Mouse (Mus musculus) stomach, postnatal 0 days (tissue): ENCODE results near the gene Clasp1. TPM values are rescaled to one million over a fixed set of nuclear protein-coding genes. Genes with fewer than 3 reads are reported as not detected.

Experiments used
- ATAC-seq: fragments of 200-750 bp; cut with Nextera tagmentation; 2 replicates; pipeline ENCODE4 v1.8.0; 2017; ENCODE audit not compliant: low FRiP score, low TSS enrichment
- DNase-seq: peaks from one replicate; pipeline ENCODE4 v3.0.0-alpha.2; 2016; ENCODE audit warnings: low spot score
- H3K27ac ChIP-seq: fragments of 300-500 bp; sonication (generic); replicated peaks from 2 replicates; pipeline ENCODE4 v1.5.1; 2014; ENCODE audit warnings: mild to moderate bottlenecking, control low read depth
- H3K27me3 ChIP-seq: fragments of 300-500 bp; sonication (generic); 2 replicates; pipeline ENCODE4 v1.6.1; 2014; ENCODE audit warnings: low read length; ENCODE audit not compliant: control insufficient read depth, insufficient read depth
- H3K36me3 ChIP-seq: fragments of 300-500 bp; sonication (generic); 2 replicates; pipeline ENCODE4 v1.6.1; 2014; ENCODE audit warnings: low read length, mixed read lengths; ENCODE audit not compliant: control insufficient read depth, insufficient read depth
- H3K4me1 ChIP-seq: fragments of 300-500 bp; sonication (generic); replicated peaks from 2 replicates; pipeline ENCODE4 v1.6.1; 2014; ENCODE audit warnings: antibody characterized with exemption; ENCODE audit not compliant: control insufficient read depth, insufficient read depth
- H3K4me2 ChIP-seq: fragments of 300-500 bp; sonication (generic); replicated peaks from 2 replicates; pipeline ENCODE4 v1.6.1; 2014; ENCODE audit warnings: low read depth, mild to moderate bottlenecking, control low read depth, moderate library complexity
- H3K4me3 ChIP-seq: fragments of 300-500 bp; sonication (generic); 2 replicates; pipeline ENCODE4 v1.5.1; 2014; ENCODE audit warnings: low read depth, low read length, control low read depth
- H3K9ac ChIP-seq: fragments of 300-500 bp; sonication (generic); 2 replicates; pipeline ENCODE4 v1.6.1; 2014; ENCODE audit warnings: mild to moderate bottlenecking, low read length, control low read depth, mixed read lengths
- H3K9me3 ChIP-seq: fragments of 300-500 bp; sonication (generic); 2 replicates; pipeline ENCODE4 v1.6.1; 2016; ENCODE audit warnings: low read length; ENCODE audit not compliant: control insufficient read depth
- CTCF ChIP-seq: IDR thresholded peaks from 2 replicates; pipeline ENCODE4 v1.5.1; 2016; ENCODE audit warnings: antibody characterized with exemption, low read depth, mild to moderate bottlenecking, moderate library complexity
- EP300 ChIP-seq: optimal IDR thresholded peaks from 2 replicates; pipeline ENCODE3; 2016; ENCODE audit warnings: antibody characterized with exemption
- WGBS: fragments of 180-500 bp; shearing (Covaris S2); extraction: QIAGEN DNeasy Blood & Tissue Kit; methylation state at CpG from one replicate; pipeline ENCODE4 v1.1.7; 2014; 5-methylcytosine and 5-hydroxymethylcytosine counted together
- polyA plus RNA-seq: library from polyadenylated mRNA; unstranded; fragments of >200 nt; fragmentation: Nextera tagmentation; extraction: Ambion mirVana; gene quantifications from 2 replicates; pipeline ENCODE4 v1.2.1, GENCODE M21; 2015

Gene Clasp1
- polyA plus RNA-seq, 1 experiment from 2014 or later: 12.0 TPM

DNA sequence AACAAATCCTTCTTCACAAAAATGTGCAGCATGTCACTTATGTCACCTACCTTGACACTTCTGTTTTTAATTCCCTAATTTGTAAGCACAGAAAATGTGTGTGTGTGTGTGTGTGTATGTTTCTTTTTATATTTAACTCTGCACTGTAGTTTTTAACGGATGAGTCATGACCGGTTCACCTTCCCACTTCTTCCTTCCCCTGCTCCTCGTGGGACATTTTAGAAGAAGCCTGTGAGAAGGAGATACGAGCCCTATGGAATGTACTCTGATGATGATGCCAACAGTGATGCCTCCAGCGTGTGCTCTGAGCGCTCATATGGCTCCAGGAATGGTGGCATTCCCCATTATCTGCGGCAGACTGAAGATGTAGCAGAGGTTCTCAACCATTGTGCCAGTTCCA, 154.0 kb downstream of the Clasp1 start:
- Histone ChIP-seq H3K4me1 (no peaks in the 10 kb centered on the region), H3K9ac (no peak overlapping the region), H3K4me3 (no peak overlapping the region), H3K4me2 (no peak overlapping the region), H3K27ac (no peak overlapping the region), H3K9me3 (no peaks in the 10 kb centered on the region), H3K36me3 (peaks cover 17% of the 10 kb centered on the region), H3K27me3 (no peaks in the 10 kb centered on the region)
- ATAC-seq (no peak), DNase-seq (no peak)
- TF ChIP-seq CTCF: no peak
- no peak for TF ChIP-seq EP300
- 87% methylated on average over 7 of the region's 7 CpGs for WGBS

GRCm38 (mm10) chr1:118548769-118549168, 159.9 kb downstream of the Clasp1 start:
- no peaks in the 10 kb centered on the region for H3K9me3 ChIP-seq
- H3K4me1 ChIP-seq: no peaks in the 10 kb centered on the region
- DNase-seq (no peak), ATAC-seq (no peak)
- 88% methylated on average over 5 of the region's 5 CpGs for WGBS
- H3K4me3 ChIP-seq: no peak overlapping the region
- H3K9ac ChIP-seq: no peak overlapping the region
- no peaks in the 10 kb centered on the region for H3K27me3 ChIP-seq
- TF ChIP-seq EP300 (no peak), CTCF (no peak)
- peaks cover 24% of the 10 kb centered on the region for H3K36me3 ChIP-seq
- H3K27ac ChIP-seq: no peak overlapping the region
- no peak overlapping the region for H3K4me2 ChIP-seq

DNA sequence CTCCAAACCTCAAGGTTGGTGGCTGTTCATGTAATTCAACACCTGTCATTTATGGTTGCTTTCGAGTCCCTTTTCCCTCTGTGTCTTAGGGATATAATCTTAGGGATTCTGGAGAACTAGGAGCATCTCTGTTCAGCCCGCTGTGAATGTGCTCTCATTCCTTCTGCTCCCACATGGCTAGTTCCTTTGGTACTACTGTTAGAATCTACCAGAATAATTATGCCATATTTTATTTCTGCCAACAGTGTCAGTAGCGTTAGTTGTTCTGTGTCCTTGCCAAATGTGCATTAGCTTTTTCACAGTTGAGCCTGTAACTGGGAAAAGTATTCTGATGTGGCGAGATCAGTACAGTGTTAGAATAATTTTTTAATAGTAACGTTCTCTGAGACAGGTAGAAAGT, 162.3 kb downstream of the Clasp1 start:
- no peaks in the 10 kb centered on the region for H3K4me1 ChIP-seq
- no peak for DNase-seq
- H3K4me2 ChIP-seq: no peak overlapping the region
- no peaks in the 10 kb centered on the region for H3K27me3 ChIP-seq
- no peak for TF ChIP-seq CTCF
- no peak for TF ChIP-seq EP300
- H3K9me3 ChIP-seq: no peaks in the 10 kb centered on the region
- no peak for ATAC-seq
- H3K4me3 ChIP-seq: no peak overlapping the region
- 80% methylated on average over 5 of the region's 5 CpGs for WGBS
- H3K9ac ChIP-seq: no peak overlapping the region
- peaks cover 29% of the 10 kb centered on the region for H3K36me3 ChIP-seq
- no peak overlapping the region for H3K27ac ChIP-seq

- Histone ChIP-seq H3K36me3 (peaks cover 29% of the 10 kb centered on the region), H3K9ac (no peak overlapping the region), H3K27me3 (no peaks in the 10 kb centered on the region), H3K4me2 (no peak overlapping the region), H3K4me1 (no peaks in the 10 kb centered on the region), H3K4me3 (no peak overlapping the region), H3K9me3 (no peaks in the 10 kb centered on the region), H3K27ac (no peak overlapping the region)
- DNase-seq: no peak
- TF ChIP-seq CTCF: no peak
- TF ChIP-seq EP300: no peak
- no peak for ATAC-seq
- WGBS: 82% methylated on average over 4 of the region's 4 CpGs
Measured at GRCm38 (mm10) chr1:118552071-118552470, 163.2 kb downstream of the Clasp1 start.

DNA sequence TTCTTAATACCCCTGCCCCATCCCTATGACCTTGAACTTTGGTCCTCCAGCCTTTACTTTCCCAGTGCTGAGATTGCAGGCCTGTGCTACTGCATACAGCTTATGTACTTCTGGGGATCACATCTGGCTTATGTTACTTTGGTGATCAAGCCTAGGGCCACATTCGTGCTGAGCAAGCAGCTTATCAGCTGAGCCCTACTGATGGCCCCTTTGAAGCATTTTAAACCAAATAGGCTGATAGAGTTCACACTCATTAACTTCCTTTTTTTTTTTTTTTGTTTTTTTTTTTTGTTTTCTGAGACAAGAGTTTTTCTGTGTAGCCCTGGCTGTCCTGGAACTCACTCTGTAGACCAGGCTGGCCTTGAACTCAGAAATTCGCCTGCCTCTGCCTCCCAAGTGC, 164.2 kb downstream of the Clasp1 start:
- H3K4me3 ChIP-seq: no peak overlapping the region
- 87% methylated on average over 2 of the region's 2 CpGs for WGBS
- H3K9me3 ChIP-seq: no peaks in the 10 kb centered on the region
- no peak overlapping the region for H3K27ac ChIP-seq
- H3K4me2 ChIP-seq: no peak overlapping the region
- peaks cover 24% of the 10 kb centered on the region for H3K36me3 ChIP-seq
- DNase-seq (no peak), ATAC-seq (no peak)
- no peak overlapping the region for H3K9ac ChIP-seq
- no peaks in the 10 kb centered on the region for H3K4me1 ChIP-seq
- no peaks in the 10 kb centered on the region for H3K27me3 ChIP-seq
- no peak for TF ChIP-seq CTCF
- TF ChIP-seq EP300: no peak

GRCm38 (mm10) chr1:118553451-118553850, 164.6 kb downstream of the Clasp1 start:
- no peak overlapping the region for H3K4me3 ChIP-seq
- no peak for DNase-seq
- no peaks in the 10 kb centered on the region for H3K27me3 ChIP-seq
- ATAC-seq: no peak
- H3K27ac ChIP-seq: no peak overlapping the region
- H3K36me3 ChIP-seq: peaks cover 24% of the 10 kb centered on the region
- 83% methylated on average over 3 of the region's 3 CpGs for WGBS
- no peaks in the 10 kb centered on the region for H3K9me3 ChIP-seq
- TF ChIP-seq CTCF: no peak
- TF ChIP-seq EP300: no peak
- no peaks in the 10 kb centered on the region for H3K4me1 ChIP-seq
- no peak overlapping the region for H3K4me2 ChIP-seq
- no peak overlapping the region for H3K9ac ChIP-seq

DNA sequence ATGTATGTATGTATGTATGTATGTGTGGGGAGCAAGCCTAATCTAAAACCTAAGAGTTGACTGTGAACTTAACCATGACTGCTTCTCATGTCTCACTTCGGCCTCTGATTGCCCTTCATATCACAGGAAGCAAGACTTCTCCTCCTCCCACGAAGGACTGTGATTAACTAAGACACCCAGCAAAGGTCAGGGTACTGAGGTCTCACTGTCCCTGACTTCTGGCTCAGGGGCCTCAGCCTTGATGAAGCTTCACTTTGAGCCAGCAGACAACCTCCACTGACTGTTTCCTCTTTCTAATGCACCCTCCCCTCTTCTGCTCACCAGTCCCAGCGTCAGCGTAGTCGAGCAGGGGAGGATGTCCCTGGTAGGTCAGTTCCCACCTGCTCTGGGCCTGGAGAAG, 166.1 kb downstream of the Clasp1 start:
- 83% methylated on average over 5 of the region's 5 CpGs for WGBS
- H3K9me3 ChIP-seq: no peaks in the 10 kb centered on the region
- H3K4me2 ChIP-seq: no peak overlapping the region
- no peak for TF ChIP-seq CTCF
- no peak for TF ChIP-seq EP300
- ATAC-seq: no peak
- H3K9ac ChIP-seq: no peak overlapping the region
- DNase-seq: no peak
- no peak overlapping the region for H3K4me3 ChIP-seq
- H3K4me1 ChIP-seq: no peaks in the 10 kb centered on the region
- peaks cover 21% of the 10 kb centered on the region for H3K36me3 ChIP-seq
- H3K27me3 ChIP-seq: no peaks in the 10 kb centered on the region
- H3K27ac ChIP-seq: no peak overlapping the region
